Mouse (Mus musculus): ENCODE data around the gene Pex14. TPM values are rescaled to one million over a fixed set of nuclear protein-coding genes. Genes with fewer than 3 reads are reported as not detected.
"Not testable (repeated sequence)": the region's sequence is repeated elsewhere in the genome, so short reads cannot be mapped to it uniquely, and the experiment has no call there.

The Pex14 gene
- polyA plus RNA-seq, 1 experiment from 2014 or later: 63.9 TPM

DNA sequence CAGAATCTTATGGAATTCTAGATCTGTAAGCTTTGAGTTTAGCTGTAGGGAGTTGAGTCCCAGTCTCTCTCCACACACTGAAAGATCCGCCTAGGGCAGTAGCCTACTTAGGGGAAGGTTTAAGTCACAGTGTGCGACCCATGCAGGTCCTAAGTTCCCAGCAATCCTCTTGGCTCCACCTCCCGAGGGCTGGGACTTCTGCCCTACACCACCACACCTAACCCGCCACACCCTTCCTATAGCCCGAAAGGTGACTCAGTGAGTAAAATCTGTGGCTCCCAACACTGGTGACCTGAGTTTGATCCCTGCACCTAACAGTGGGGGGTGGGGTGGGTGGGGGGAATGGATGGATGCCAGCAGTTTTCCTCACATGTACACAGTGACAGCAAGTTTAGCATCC lies 23.8 kb upstream of the Pex14 start:
- Histone ChIP-seq H3K36me3 (ENCODE audit: control insufficient read depth, insufficient read depth, low read length) (peaks cover 11% of the 10 kb centered on the region), H3K4me3 (ENCODE audit: low read length) (no peak overlapping the region), H3K9ac (ENCODE audit: low read depth, low read length) (no peak overlapping the region), H3K27ac (ENCODE audit: low read depth, low read length) (no peak overlapping the region), H3K4me1 (ENCODE audit: control insufficient read depth, insufficient read depth, low read depth, low read length) (no peaks in the 10 kb centered on the region), H3K4me2 (ENCODE audit: low read length) (no peak overlapping the region), H3K9me3 (ENCODE audit: control insufficient read depth, low read length) (no peaks in the 10 kb centered on the region), H3K27me3 (replicated peaks; ENCODE audit: control insufficient read depth, insufficient read depth, low read length) (no peaks in the 10 kb centered on the region)
- 79% methylated on average over 5 of the region's 5 CpGs for WGBS
- no peak for ATAC-seq

DNA sequence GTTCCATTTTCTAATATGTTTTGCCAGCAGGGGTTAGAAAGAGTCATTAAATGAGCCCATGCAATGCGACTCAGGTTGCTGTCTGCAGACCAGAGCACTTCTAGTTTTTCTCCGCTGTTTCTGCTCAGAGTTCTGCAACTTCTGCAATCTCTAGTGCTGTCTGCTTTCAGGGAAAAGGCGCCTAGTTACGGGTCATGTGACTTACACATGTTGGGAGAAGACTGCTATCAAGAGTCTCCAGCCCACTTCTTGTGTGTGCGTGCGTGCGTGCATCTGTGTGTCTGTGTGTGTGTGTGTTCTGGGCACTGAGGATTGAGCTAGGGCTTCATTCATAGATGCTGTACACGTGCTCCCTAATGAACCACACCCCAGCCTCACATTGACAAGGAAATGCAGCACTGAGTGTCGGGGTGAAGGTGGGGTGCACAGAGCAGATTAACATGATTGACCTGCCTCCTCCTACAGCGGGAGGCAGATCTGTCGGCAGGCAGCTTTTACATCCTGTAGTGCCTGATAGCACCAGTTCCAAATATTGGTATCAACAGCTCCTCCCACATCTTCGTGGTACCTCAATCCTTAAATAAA lies 20.4 kb upstream of the Pex14 start:
- H3K36me3 ChIP-seq (ENCODE audit: control insufficient read depth, insufficient read depth, low read length): peaks cover 18% of the 10 kb centered on the region
- not testable (repeated sequence) for H3K4me2 ChIP-seq (ENCODE audit: low read length); ATAC-seq; H3K4me1 ChIP-seq (ENCODE audit: control insufficient read depth, insufficient read depth, low read depth, low read length); H3K4me3 ChIP-seq (ENCODE audit: low read length); H3K27ac ChIP-seq (ENCODE audit: low read depth, low read length); H3K9me3 ChIP-seq (ENCODE audit: control insufficient read depth, low read length); H3K27me3 ChIP-seq (replicated peaks; ENCODE audit: control insufficient read depth, insufficient read depth, low read length); H3K9ac ChIP-seq (ENCODE audit: low read depth, low read length)
- WGBS: 89% methylated on average over 12 of the region's 12 CpGs

DNA sequence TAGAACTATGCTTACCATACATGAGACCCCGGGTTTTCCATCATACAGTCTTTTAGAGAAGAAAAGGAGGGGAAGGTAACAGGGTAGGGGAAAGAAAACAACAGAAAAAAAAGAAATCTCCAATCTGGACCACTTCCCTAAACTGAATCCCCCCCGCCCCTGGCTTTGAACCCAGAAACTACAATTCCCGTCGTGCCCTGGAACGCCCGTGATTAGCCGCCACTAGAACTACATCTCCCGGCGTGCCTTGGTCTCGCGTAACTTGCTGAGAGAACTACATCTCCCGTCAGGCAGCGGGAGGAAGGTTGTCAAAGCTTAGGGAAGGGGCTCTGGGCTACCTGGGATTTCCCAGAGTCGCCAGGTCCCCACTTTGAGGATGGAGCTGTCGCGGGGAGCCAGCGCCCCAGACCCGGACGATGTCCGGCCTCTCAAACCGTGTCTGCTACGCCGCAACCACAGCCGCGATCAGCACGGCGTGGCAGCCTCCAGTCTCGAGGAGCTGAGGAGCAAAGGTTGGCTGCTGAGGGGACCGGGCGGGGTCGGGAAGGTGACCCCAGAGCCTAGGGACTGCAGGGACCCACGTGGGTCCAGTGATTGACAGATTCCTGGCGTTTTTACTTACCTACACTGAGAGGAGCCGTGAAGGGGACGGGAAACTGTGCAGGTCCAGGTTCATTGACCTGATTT lies 4.3 kb upstream of the Pex14 start, which contains the start of gene Dffa:
Gene Dffa, plus strand, starts transcription at position 272 of the 687 bp plus-strand sequence.
- Histone ChIP-seq H3K27me3 (replicated peaks; ENCODE audit: control insufficient read depth, insufficient read depth, low read length) (no peaks in the 10 kb centered on the region), H3K9me3 (ENCODE audit: control insufficient read depth, low read length) (no peaks in the 10 kb centered on the region), H3K36me3 (ENCODE audit: control insufficient read depth, insufficient read depth, low read length) (peaks cover 14% of the 10 kb centered on the region; the same call in 1 of the 2 replicates), H3K9ac (ENCODE audit: low read depth, low read length) (peak within 1 kb of the TSS; percentile 76), H3K27ac (ENCODE audit: low read depth, low read length) (no peak within 1 kb of the TSS), H3K4me3 (ENCODE audit: low read length) (peak within 1 kb of the TSS; percentile 59), H3K4me2 (ENCODE audit: low read length) (peak within 1 kb of the TSS; percentile 67), H3K4me1 (ENCODE audit: control insufficient read depth, insufficient read depth, low read depth, low read length) (peaks cover 11% of the 10 kb centered on the region)
- peak; percentile 91 for ATAC-seq
- WGBS: under 1% methylated on average over 35 of the region's 35 CpGs

DNA sequence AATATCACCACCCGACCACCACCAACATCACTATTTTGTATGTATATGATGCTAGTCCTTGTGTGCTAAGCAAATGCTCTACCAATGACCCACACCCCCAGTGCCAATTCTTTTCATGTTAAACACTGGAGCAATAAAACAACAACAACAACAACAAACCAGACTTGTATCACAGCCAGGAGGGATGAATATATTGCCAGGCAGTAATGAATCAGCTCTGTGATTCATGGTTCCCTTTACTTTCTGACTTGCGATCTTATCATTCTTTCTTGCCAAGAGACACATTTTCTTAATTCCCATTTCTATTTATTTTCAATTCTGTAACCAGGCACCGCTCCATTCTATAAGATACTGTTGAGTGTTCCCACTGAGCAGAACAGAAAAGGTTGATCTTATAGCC lies 1.8 kb upstream of the Pex14 start:
- Histone ChIP-seq H3K9me3 (ENCODE audit: control insufficient read depth, low read length) (no peaks in the 10 kb centered on the region), H3K9ac (ENCODE audit: low read depth, low read length) (no peak overlapping the region), H3K4me3 (ENCODE audit: low read length) (no peak overlapping the region), H3K27me3 (replicated peaks; ENCODE audit: control insufficient read depth, insufficient read depth, low read length) (no peaks in the 10 kb centered on the region), H3K36me3 (ENCODE audit: control insufficient read depth, insufficient read depth, low read length) (peaks cover 2% of the 10 kb centered on the region; the same call in 1 of the 2 replicates), H3K27ac (ENCODE audit: low read depth, low read length) (no peak overlapping the region), H3K4me1 (ENCODE audit: control insufficient read depth, insufficient read depth, low read depth, low read length) (peaks cover 23% of the 10 kb centered on the region), H3K4me2 (ENCODE audit: low read length) (no peak overlapping the region)
- WGBS: 84% methylated on average over 3 of the region's 3 CpGs
- ATAC-seq: no peak

DNA sequence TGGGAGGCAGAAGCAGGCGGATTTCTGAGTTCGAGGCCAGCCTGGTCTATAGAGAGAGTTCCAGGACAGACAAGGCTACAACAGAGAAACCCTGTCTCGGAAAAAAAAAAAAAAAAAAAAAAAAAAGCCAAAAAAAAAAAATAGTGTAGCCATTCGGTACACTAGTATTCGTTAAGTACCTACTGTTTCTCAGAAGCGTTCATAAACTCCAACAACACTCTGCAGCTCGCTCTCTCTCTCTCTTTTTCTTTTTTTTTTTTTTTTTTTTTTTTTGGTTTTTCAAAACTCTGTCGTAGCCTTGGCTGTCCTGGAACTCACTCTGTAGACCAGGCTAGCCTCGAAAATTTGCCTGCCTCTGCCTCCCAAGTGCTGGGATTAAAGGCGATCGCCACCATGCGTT lies 773 bp upstream of the Pex14 start:
- not testable (repeated sequence) for H3K4me3 ChIP-seq (ENCODE audit: low read length); H3K27ac ChIP-seq (ENCODE audit: low read depth, low read length); H3K4me2 ChIP-seq (ENCODE audit: low read length); ATAC-seq; H3K36me3 ChIP-seq (ENCODE audit: control insufficient read depth, insufficient read depth, low read length); H3K27me3 ChIP-seq (replicated peaks; ENCODE audit: control insufficient read depth, insufficient read depth, low read length); H3K9me3 ChIP-seq (ENCODE audit: control insufficient read depth, low read length); H3K9ac ChIP-seq (ENCODE audit: low read depth, low read length)
- WGBS: 90% methylated on average over 12 of the region's 12 CpGs
- peaks cover 23% of the 10 kb centered on the region for H3K4me1 ChIP-seq (ENCODE audit: control insufficient read depth, insufficient read depth, low read depth, low read length)

DNA sequence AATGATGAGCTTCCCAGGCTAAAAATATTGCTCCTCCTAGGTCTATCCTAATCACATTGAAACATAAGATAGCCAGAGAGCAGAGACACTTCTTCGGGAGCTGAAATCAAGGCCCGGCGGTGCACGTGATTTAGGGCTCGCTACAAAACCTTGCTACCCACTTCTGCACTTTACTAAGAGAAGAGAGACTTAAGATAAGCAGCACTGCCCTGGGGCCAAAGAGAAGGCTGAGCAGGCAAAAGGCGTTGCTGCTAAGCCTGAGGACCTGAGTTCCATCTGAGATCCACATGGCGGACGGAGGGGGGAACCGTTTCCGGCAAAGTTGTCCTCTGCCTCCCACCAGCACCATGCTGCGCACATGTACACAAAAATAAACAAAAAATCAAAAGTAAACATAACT lies 1.1 kb downstream of the Pex14 start:
- 22% methylated on average over 11 of the region's 11 CpGs for WGBS
- peak overlapping the region; percentile 95 for H3K4me3 ChIP-seq (ENCODE audit: low read length)
- no peaks in the 10 kb centered on the region for H3K9me3 ChIP-seq (ENCODE audit: control insufficient read depth, low read length)
- ATAC-seq: no peak
- no peak overlapping the region for H3K27ac ChIP-seq (ENCODE audit: low read depth, low read length)
- peaks cover 14% of the 10 kb centered on the region for H3K4me1 ChIP-seq (ENCODE audit: control insufficient read depth, insufficient read depth, low read depth, low read length)
- H3K9ac ChIP-seq (ENCODE audit: low read depth, low read length): peak overlapping the region; percentile 94
- no peaks in the 10 kb centered on the region for H3K27me3 ChIP-seq (replicated peaks; ENCODE audit: control insufficient read depth, insufficient read depth, low read length)
- peaks cover 5% of the 10 kb centered on the region; the same call in 1 of the 2 replicates for H3K36me3 ChIP-seq (ENCODE audit: control insufficient read depth, insufficient read depth, low read length)
- peak overlapping the region; percentile 98 for H3K4me2 ChIP-seq (ENCODE audit: low read length)

DNA sequence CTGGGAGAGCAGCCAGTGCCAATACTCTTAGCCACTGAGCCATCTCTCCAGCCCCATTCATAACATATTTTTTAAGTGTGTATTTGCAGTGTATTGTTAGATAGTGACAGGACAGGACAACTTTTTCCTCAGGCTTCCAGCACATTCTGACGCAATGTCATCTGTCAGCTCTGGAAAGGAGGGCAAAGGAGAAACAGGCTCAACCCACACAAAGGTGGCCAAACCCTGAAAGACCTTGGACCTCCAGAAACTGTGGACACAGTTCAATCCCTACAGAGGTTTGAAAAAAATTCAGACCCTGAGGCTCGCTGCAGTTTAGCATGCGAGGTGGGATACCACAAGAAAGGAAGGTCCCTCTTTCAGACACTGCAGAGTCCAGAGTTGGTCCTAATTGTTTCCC lies 1.7 kb downstream of the Pex14 start:
- no peak overlapping the region for H3K27ac ChIP-seq (ENCODE audit: low read depth, low read length)
- 89% methylated on average over 3 of the region's 3 CpGs for WGBS
- no peak overlapping the region for H3K4me3 ChIP-seq (ENCODE audit: low read length)
- no peaks in the 10 kb centered on the region for H3K9me3 ChIP-seq (ENCODE audit: control insufficient read depth, low read length)
- no peaks in the 10 kb centered on the region for H3K27me3 ChIP-seq (replicated peaks; ENCODE audit: control insufficient read depth, insufficient read depth, low read length)
- peaks cover 8% of the 10 kb centered on the region for H3K36me3 ChIP-seq (ENCODE audit: control insufficient read depth, insufficient read depth, low read length)
- no peak for ATAC-seq
- H3K4me1 ChIP-seq (ENCODE audit: control insufficient read depth, insufficient read depth, low read depth, low read length): peaks cover 14% of the 10 kb centered on the region
- H3K4me2 ChIP-seq (ENCODE audit: low read length): no peak overlapping the region; the same call in 1 of the 2 replicates
- no peak overlapping the region for H3K9ac ChIP-seq (ENCODE audit: low read depth, low read length)

DNA sequence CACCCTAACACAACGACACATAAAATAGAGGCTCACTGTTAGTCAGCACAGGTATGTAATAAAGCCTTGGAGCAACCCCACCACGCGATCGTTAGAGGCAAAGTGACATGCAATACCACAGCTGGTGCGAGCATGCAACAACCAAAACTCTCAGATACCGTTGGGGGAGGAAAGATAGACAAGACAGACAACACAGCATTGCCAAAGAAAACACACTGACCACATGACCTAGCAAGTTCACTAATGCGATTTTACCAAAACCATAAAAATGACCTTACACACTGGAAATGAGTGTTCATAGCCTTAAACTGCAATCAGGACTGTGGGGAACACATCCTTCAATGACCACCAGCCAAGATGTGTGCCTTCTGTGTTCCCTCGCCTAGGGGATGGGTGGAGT lies 8.3 kb downstream of the Pex14 start:
- Histone ChIP-seq H3K4me2 (ENCODE audit: low read length) (no peak overlapping the region), H3K4me1 (ENCODE audit: control insufficient read depth, insufficient read depth, low read depth, low read length) (no peaks in the 10 kb centered on the region), H3K4me3 (ENCODE audit: low read length) (no peak overlapping the region), H3K27me3 (replicated peaks; ENCODE audit: control insufficient read depth, insufficient read depth, low read length) (no peaks in the 10 kb centered on the region), H3K36me3 (ENCODE audit: control insufficient read depth, insufficient read depth, low read length) (peaks cover 9% of the 10 kb centered on the region), H3K9me3 (ENCODE audit: control insufficient read depth, low read length) (no peaks in the 10 kb centered on the region), H3K27ac (ENCODE audit: low read depth, low read length) (no peak overlapping the region), H3K9ac (ENCODE audit: low read depth, low read length) (no peak overlapping the region)
- 84% methylated on average over 8 of the region's 8 CpGs for WGBS
- no peak for ATAC-seq

DNA sequence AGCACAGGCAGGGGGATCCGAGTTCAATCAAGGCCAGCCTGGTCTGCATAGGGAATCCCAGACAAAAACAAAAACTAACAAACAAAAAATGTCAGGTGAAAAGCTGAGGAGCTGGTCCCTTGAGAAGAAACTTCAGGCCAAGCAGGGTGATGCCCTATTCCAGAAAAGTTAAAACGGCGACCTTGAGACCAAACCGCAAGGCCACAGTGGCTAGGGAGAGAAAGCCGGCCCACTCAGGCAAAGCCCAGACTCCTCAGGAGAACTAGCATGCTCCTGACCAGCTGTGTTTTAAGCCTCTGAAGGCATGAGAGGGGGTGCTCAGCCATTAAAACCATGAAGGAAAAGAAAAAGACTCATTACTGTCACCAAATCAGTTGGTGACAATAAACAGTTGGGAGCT lies 14.3 kb downstream of the Pex14 start:
- Histone ChIP-seq H3K4me3 (ENCODE audit: low read length) (no peak overlapping the region), H3K9me3 (ENCODE audit: control insufficient read depth, low read length) (no peaks in the 10 kb centered on the region), H3K36me3 (ENCODE audit: control insufficient read depth, insufficient read depth, low read length) (no peaks in the 10 kb centered on the region), H3K27ac (ENCODE audit: low read depth, low read length) (no peak overlapping the region), H3K4me1 (ENCODE audit: control insufficient read depth, insufficient read depth, low read depth, low read length) (peaks cover 7% of the 10 kb centered on the region), H3K9ac (ENCODE audit: low read depth, low read length) (no peak overlapping the region), H3K27me3 (replicated peaks; ENCODE audit: control insufficient read depth, insufficient read depth, low read length) (no peaks in the 10 kb centered on the region), H3K4me2 (ENCODE audit: low read length) (no peak overlapping the region)
- ATAC-seq: no peak
- 83% methylated on average over 5 of the region's 5 CpGs for WGBS
